ENCODE assay signal across 17 mouse cellular contexts in the genomic region with DNA sequence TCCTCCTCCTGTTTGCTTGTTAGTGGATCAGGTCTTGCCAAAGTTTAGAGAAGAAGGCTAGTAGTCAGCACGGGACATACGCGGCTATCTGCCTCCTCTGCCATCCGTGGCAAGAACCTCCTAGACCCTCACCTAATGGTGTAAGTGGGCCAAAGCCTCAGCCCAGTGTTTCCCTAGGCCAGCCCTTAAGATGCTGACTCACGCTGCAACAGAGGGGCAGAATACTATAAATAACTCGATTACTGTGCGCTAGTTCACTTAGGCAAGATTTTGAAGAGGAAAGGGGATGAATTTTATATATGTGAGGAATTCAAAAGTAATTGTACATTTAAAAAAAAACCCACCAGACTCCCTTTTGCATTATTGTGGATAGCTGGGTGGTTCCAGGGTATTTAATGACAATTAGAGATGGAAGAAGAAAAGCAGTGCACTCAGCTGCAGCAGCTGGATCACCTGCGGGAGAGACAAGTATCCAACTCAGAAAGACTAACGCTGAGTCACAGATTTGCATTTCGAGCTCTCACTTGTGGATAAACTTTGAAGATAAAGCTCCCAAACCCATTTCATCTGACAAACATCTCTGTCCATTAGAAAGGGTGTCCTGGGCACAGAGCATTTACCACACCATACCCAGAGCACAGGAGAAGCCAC. TPM values are rescaled to one million over a fixed set of nuclear protein-coding genes. Genes with fewer than 3 reads are reported as not detected.
DNase-seq lines count a peak whose midpoint lies in the region; ATAC-seq and TF ChIP-seq lines count a peak whose summit lies in the region.
"Had no signal": no experiment of that assay in that cellular context is flagged by ENCODE, and none has a peak within 500 bp of the region (broad histone marks: within the 10 kb centered on the region; RNA-seq: fewer than 3 reads in every experiment).

No protein-coding gene starts in this region.

- TF ChIP-seq CTCF in heart, adult 2 months (IDR thresholded peaks at IDR 0.05): no peak
- no peak for TF ChIP-seq CTCF in kidney, postnatal 0 days (IDR thresholded peaks at IDR 0.05; ENCODE audit: low read depth)

- peaks cover 2% of the 10 kb centered on the region; the same call in 1 of the 2 replicates for H3K4me1 ChIP-seq in heart, adult 2 months (ENCODE audit: control insufficient read depth, insufficient read depth, low read length)
- H3K4me1 ChIP-seq in kidney, postnatal 0 days (replicated peaks; ENCODE audit: insufficient read depth, low read length): peaks cover 5% of the 10 kb centered on the region; the same call in 1 of the 2 replicates

- no peak overlapping the region for H3K9ac ChIP-seq in heart, adult 2 months (ENCODE audit: low read depth, low read length)
- H3K9ac ChIP-seq in kidney, postnatal 0 days (ENCODE audit: low read depth, low read length): no peak overlapping the region
- H3K9ac ChIP-seq: forebrain, embryonic 15.5 days; hindbrain, embryonic 15.5 days; neural tube, embryonic 13.5 days had no signal

- no peak for DNase-seq in heart, adult 2 months
- DNase-seq in heart, postnatal 14 days: no peak
- no peak for DNase-seq in kidney, postnatal 0 days (ENCODE audit: low spot score)
- DNase-seq in kidney, adult 18-20 months: no peak
- DNase-seq in R1 (ENCODE audit: low read depth, low spot score): peak; percentile 37
- DNase-seq in spleen, postnatal 14 days (ENCODE audit: low spot score in 2 of 2): no peak
- no peak for DNase-seq in cerebellum, adult 11 months
- DNase-seq: cerebellum, adult 2 months; gastrocnemius, postnatal 25 days; kidney, adult 11 months; spleen, adult 18-20 months; thymus, postnatal 36 days had no signal

- no peak for TF ChIP-seq POLR2A in heart, adult 2 months (IDR thresholded peaks at IDR 0.05; ENCODE audit: insufficient read depth, low read depth, low read length)

- H3K79me2 ChIP-seq in heart, adult 2 months (replicated peaks; ENCODE audit: control insufficient read depth, insufficient read depth, low read length): no peaks in the 10 kb centered on the region
- H3K79me2 ChIP-seq in macrophage (ENCODE audit: inconsistent target): no peaks in the 10 kb centered on the region

- H3K27ac ChIP-seq in heart, adult 2 months: peak overlapping the region; percentile 53
- H3K27ac ChIP-seq in kidney, postnatal 0 days: peak overlapping the region; percentile 64; the same call in 1 of the 2 replicates
- H3K27ac ChIP-seq in macrophage: peak overlapping the region; percentile 59
- H3K27ac ChIP-seq: forebrain, embryonic 15.5 days; hindbrain, embryonic 15.5 days; neural tube, embryonic 13.5 days; stomach, postnatal 0 days had no signal

- H3K36me3 ChIP-seq in heart, adult 2 months (ENCODE audit: control insufficient read depth, insufficient read depth, low read length): no peaks in the 10 kb centered on the region
- no peaks in the 10 kb centered on the region for H3K36me3 ChIP-seq in kidney, postnatal 0 days (ENCODE audit: insufficient read depth, low read length)
- peaks cover 3% of the 10 kb centered on the region; the same call in 1 of the 2 replicates for H3K36me3 ChIP-seq in macrophage (ENCODE audit: inconsistent target)
- H3K36me3 ChIP-seq: forebrain, embryonic 15.5 days; hindbrain, embryonic 15.5 days had no signal

- no peak overlapping the region for H3K4me3 ChIP-seq in heart, adult 2 months
- no peak overlapping the region for H3K4me3 ChIP-seq in kidney, postnatal 0 days (replicated peaks; ENCODE audit: low read depth, low read length)
- H3K4me3 ChIP-seq in macrophage (ENCODE audit: inconsistent target): no peak overlapping the region
- H3K4me3 ChIP-seq: forebrain, embryonic 15.5 days; hindbrain, embryonic 15.5 days; neural tube, embryonic 13.5 days had no signal

- intact Hi-C loops in heart, adult 2 months (cut with DNase I): no loop called here
- intact Hi-C loops in heart, postnatal 14 days (cut with DNase I): no loop called here

- H3K9me3 ChIP-seq in kidney, postnatal 0 days (replicated peaks; ENCODE audit: low read length): no peaks in the 10 kb centered on the region
- H3K9me3 ChIP-seq: forebrain, embryonic 15.5 days; hindbrain, embryonic 15.5 days; neural tube, embryonic 13.5 days had no signal

- no peak for ATAC-seq in kidney, postnatal 0 days (replicated peaks; ENCODE audit: low FRiP score, low read depth)
- ATAC-seq: forebrain, embryonic 15.5 days had no signal

- no peak overlapping the region for H3K4me2 ChIP-seq in kidney, postnatal 0 days (ENCODE audit: low read length)
- H3K4me2 ChIP-seq: forebrain, embryonic 15.5 days; hindbrain, embryonic 15.5 days; neural tube, embryonic 13.5 days had no signal

- 61% methylated on average over 10 of the region's 10 CpGs for WGBS in heart, adult 2 months
- 61% methylated on average over 10 of the region's 10 CpGs for WGBS in kidney, postnatal 0 days
- WGBS in macrophage (ENCODE audit: missing documents): 25% methylated on average over 10 of the region's 10 CpGs

- no peak for TF ChIP-seq EP300 in heart, adult 2 months (IDR thresholded peaks at IDR 0.05; ENCODE audit: insufficient read depth, low read depth, low read length)

- H3K27me3 ChIP-seq in heart, adult 2 months (ENCODE audit: control insufficient read depth, insufficient read depth, low read length): no peaks in the 10 kb centered on the region
- no peaks in the 10 kb centered on the region for H3K27me3 ChIP-seq in kidney, postnatal 0 days (ENCODE audit: insufficient read depth, low read length)
- H3K27me3 ChIP-seq: forebrain, embryonic 15.5 days; hindbrain, embryonic 15.5 days; neural tube, embryonic 13.5 days had no signal

RNA-seq across cellular contexts. Expression of a gene that starts 31.4 kb away (rescaled TPM):
- total RNA-seq in heart, adult 2 months (2021): 1 to 10 TPM; 4.0 to 4.6 TPM
- 3.6 and 3.8 TPM in 2 replicates for polyA plus RNA-seq in heart, adult 2 months (2012; rRNA removed)
- 1 to 10 TPM; 3.6 to 4.5 TPM for total RNA-seq in heart, postnatal 14 days (2021)
- polyA plus RNA-seq in kidney, postnatal 0 days (2015; fragmentation: Nextera tagmentation; extraction: Ambion mirVana): 4.0 and 4.2 TPM in 2 replicates
- total RNA-seq in macrophage (2018; cell fraction: chromatin; rRNA removed): 100 to 1,000 TPM in 6 of 26 experiments, 10 to 100 TPM in 20; 24.9 to 136 (median 77.2) TPM
- 10 to 100 TPM in 16 of 26 experiments, 1 to 10 TPM in 10; 4.7 to 20.4 (median 11.7) TPM for total RNA-seq in macrophage (2018; cell fraction: cytosol; rRNA removed)
- total RNA-seq in macrophage (2018; cell fraction: nucleus; rRNA removed): 10 to 100 TPM; 19.1 to 69.3 (median 46.8) TPM
- 7.7 to 8.9 TPM (median 8.3 TPM) in 3 replicates for polyA plus RNA-seq in macrophage (2018)

RNA-seq across cellular contexts. Expression of a gene that starts 39.6 kb away (rescaled TPM):
- 10 to 100 TPM; 27.6 to 33.8 TPM for total RNA-seq in heart, adult 2 months (2021)
- polyA plus RNA-seq in heart, adult 2 months (2012; rRNA removed): 61.7 and 124 TPM in 2 replicates
- 10 to 100 TPM; 32.7 to 40.8 TPM for total RNA-seq in heart, postnatal 14 days (2021)
- 50.3 and 51.7 TPM in 2 replicates for polyA plus RNA-seq in kidney, postnatal 0 days (2015; fragmentation: Nextera tagmentation; extraction: Ambion mirVana)
- 100 to 1,000 TPM; 207 to 310 (median 250) TPM for total RNA-seq in macrophage (2018; cell fraction: chromatin; rRNA removed)
- 10 to 100 TPM; 34.6 to 66.0 (median 48.0) TPM for total RNA-seq in macrophage (2018; cell fraction: cytosol; rRNA removed)
- 100 to 1,000 TPM; 114 to 231 (median 165) TPM for total RNA-seq in macrophage (2018; cell fraction: nucleus; rRNA removed)
- polyA plus RNA-seq in macrophage (2018): 29.7 to 113 TPM (median 47.9 TPM) in 3 replicates
